Mouse (Mus musculus) liver, adult 2 months (tissue): ENCODE measurements around the gene Il31ra.

ENCODE experiments used
- CTCF ChIP-seq: fragments of 200-500 bp; IDR thresholded peaks from 2 replicates; pipeline ENCODE4 v1.5.1; 2011; ENCODE audit warnings: low read depth, low read length, control low read depth
- POLR2A ChIP-seq: fragments of 200-500 bp; IDR thresholded peaks from 2 replicates; pipeline ENCODE4 v1.6.1; 2011; ENCODE audit warnings: low read length, control low read depth; ENCODE audit not compliant: insufficient read depth; ENCODE audit errors: extremely low read depth

DNA sequence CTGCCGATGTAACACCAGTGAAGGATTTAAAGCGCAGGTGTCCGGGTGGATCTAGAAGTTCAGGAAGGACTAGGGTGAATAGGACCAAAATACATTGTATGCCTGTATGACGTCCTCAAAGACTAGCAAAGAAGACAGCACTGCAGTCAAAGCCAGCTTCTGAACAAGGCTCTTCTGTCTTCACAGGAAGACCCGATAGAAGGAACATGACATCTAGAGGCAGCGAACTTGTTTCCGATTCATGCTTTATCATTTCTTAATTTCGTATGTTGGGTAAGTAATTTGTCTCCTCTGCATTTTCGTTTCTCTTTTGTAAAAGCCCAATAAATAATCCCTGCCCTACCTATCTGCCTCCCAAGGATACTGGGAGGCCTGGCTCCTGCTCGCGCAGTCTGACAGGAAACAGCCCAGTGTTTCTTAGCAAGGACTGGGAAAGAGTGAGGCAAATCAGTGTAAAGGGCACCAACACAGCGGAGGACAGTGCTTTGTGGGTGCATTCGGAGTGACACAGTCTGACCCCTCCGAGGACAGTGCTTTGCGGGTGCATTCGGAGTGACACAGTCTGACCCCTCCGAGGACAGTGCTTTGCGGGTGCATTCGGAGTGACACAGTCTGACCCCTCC is 121.6 kb downstream of the Il31ra start:
- TF ChIP-seq CTCF = no peak
- TF ChIP-seq POLR2A = no peak
